Mouse (Mus musculus) erythroid progenitor cell, adult 5-6 weeks (primary cell): ENCODE measurements around the gene Kcnj11. TPM values are rescaled to one million over a fixed set of nuclear protein-coding genes. Genes with fewer than 3 reads are reported as not detected.

Experiments used
- ATAC-seq: replicated peaks from 2 replicates; pipeline ENCODE4 v1.8.0; 2016; ENCODE audit warnings: moderate number of reproducible peaks, mild to moderate bottlenecking, moderate TSS enrichment, inconsistent platforms; ENCODE audit not compliant: poor library complexity, low FRiP score, severe bottlenecking
- total RNA-seq, 2 experiments: library from RNA; stranded (forward) in 1 of 2; stranded (reverse) in 1 of 2; fragments of 150-400 nt in 1 of 2; fragments of 186-747, 209-891 nt in 1 of 2; gene quantifications; 2 replicates each; pipeline versions ENCODE4 v1.2.3 to v1.2.4; 2015 to 2017; ENCODE audit warnings: low replicate concordance in 2 of 2

Kcnj11 gene
- total RNA-seq, 2 experiments from 2014 or later: not detected

GRCm38 (mm10) chr7:46058882-46059281, 41.7 kb downstream of the Kcnj11 start:
- no peak for ATAC-seq

- no peak for ATAC-seq
Observed at GRCm38 (mm10) chr7:46053566-46053965, 47.0 kb downstream of the Kcnj11 start.

DNA sequence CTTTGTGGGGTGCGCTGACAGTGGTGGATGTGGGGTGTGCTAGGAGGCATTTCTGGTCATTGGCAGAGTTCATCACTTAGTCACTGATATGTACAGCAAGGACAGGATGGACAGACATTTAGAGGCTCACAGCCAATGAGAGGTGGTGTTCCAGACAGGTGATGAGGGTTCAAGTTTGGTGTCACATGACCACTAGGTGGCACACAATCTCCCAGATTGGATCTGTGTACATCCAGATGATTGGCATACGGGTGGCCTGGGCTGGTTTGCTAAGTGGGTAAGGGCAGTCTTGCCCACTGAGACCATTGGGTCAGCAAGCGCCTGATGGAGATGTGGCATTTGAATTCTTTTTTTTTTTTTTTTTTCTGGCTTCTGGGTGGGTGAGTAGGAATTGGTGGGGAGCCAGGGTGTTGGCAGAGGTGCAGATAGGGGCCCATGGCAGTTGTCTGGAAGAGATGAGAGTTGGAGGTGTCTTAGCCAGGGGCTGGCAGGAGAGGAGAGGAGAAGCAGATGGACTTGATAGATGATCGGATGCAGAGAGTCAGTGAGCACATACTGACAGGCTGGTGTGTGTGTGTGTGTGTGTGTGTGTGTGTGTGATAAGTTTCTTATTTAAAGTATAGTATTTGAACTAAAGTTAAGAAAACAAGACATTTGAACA, 48.3 kb downstream of the Kcnj11 start:
- ATAC-seq: 0 out of 2 replicates have a peak, but pooled peaks have one; percentile 41

- no peak for ATAC-seq
Observed at GRCm38 (mm10) chr7:46049981-46050380, 50.6 kb downstream of the Kcnj11 start.

DNA sequence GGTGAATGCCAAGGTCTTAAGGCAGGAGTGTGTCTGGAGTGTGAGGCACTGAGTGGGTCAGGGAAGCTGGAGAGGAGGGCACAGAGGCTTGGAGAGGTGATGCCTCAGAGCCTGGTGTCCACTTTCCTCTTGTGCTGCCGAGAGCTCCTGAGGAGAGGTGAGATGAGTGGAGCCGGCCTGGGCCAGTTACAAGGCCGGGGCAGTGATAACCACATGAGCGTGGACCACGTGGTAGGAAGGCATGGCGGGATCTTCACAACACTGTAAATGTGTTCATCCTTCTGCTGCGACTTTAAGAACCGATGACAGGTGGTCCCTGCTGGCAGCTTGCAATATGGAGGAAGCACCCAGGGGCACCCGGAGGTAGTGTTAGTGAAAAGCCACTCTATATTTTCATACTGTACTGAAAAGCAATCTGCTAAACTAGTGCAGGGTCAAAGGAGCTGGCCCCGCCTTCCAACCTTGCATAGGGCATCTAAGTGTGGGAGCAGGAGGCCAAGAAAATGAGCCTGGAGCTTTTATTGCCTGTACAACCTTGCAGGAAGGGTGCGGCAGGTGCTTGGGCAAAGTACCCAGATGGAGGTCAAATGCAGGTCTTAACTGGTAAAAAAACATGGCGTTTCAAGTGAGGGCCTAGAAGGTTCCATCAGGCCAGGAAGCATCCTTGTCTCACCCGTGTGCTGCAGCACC, 52.5 kb downstream of the Kcnj11 start:
- no peak for ATAC-seq

GRCm38 (mm10) chr7:46045882-46046281, 54.7 kb downstream of the Kcnj11 start:
- no peak for ATAC-seq

- no peak for ATAC-seq
Observed at GRCm38 (mm10) chr7:46044106-46044505, 56.5 kb downstream of the Kcnj11 start.

Other genes starting within 250 kb of the Kcnj11 start
- 55.9 and 91.4 TPM in 2 replicates for gene Kdelr1, start 228.0 kb downstream of the Kcnj11 start, total RNA-seq (2015; ENCODE audit: low replicate concordance)
- gene Kdelr1, start 228.0 kb downstream of the Kcnj11 start, total RNA-seq (2017; ENCODE audit: low replicate concordance): 31.2 and 39.1 TPM in 2 replicates
- gene Grin2d, start 222.4 kb downstream of the Kcnj11 start, total RNA-seq (2015; ENCODE audit: low replicate concordance): not detected in 2 replicates
- gene Grin2d, start 222.4 kb downstream of the Kcnj11 start, total RNA-seq (2017; ENCODE audit: low replicate concordance): not detected in 2 replicates
- not detected in 2 replicates for gene Syngr4, start 204.1 kb downstream of the Kcnj11 start, total RNA-seq (2015; ENCODE audit: low replicate concordance)
- 1.3 TPM in 1 of 2 replicates, not detected in the other for gene Syngr4, start 204.1 kb downstream of the Kcnj11 start, total RNA-seq (2017; ENCODE audit: low replicate concordance)
- gene Tmem143, start 203.8 kb downstream of the Kcnj11 start, total RNA-seq (2015; ENCODE audit: low replicate concordance): 0.84 and 1.1 TPM in 2 replicates
- 4.0 and 4.6 TPM in 2 replicates for gene Tmem143, start 203.8 kb downstream of the Kcnj11 start, total RNA-seq (2017; ENCODE audit: low replicate concordance)
- gene Emp3, start 179.4 kb downstream of the Kcnj11 start, total RNA-seq (2015; ENCODE audit: low replicate concordance): 75.5 and 85.4 TPM in 2 replicates
- gene Emp3, start 179.4 kb downstream of the Kcnj11 start, total RNA-seq (2017; ENCODE audit: low replicate concordance): 19.1 and 41.8 TPM in 2 replicates
- gene Ccdc114, start 176.7 kb downstream of the Kcnj11 start, total RNA-seq (2015; ENCODE audit: low replicate concordance): not detected in 2 replicates
- gene Ccdc114, start 176.7 kb downstream of the Kcnj11 start, total RNA-seq (2017; ENCODE audit: low replicate concordance): 2.6 TPM in 1 of 2 replicates, not detected in the other
- not detected in 2 replicates for gene Abcc6, start 70.5 kb downstream of the Kcnj11 start, total RNA-seq (2015; ENCODE audit: low replicate concordance)
- gene Abcc6, start 70.5 kb downstream of the Kcnj11 start, total RNA-seq (2017; ENCODE audit: low replicate concordance): not detected in 2 replicates
- 3.2 and 4.6 TPM in 2 replicates for gene Nomo1, start 67.1 kb downstream of the Kcnj11 start, total RNA-seq (2015; ENCODE audit: low replicate concordance)
- gene Nomo1, start 67.1 kb downstream of the Kcnj11 start, total RNA-seq (2017; ENCODE audit: low replicate concordance): 5.3 and 7.5 TPM in 2 replicates
- gene Abcc8, start 79.3 kb upstream of the Kcnj11 start, total RNA-seq (2015; ENCODE audit: low replicate concordance): not detected in 2 replicates
- gene Abcc8, start 79.3 kb upstream of the Kcnj11 start, total RNA-seq (2017; ENCODE audit: low replicate concordance): not detected in 2 replicates
- not detected in 2 replicates for gene Ush1c, start 137.7 kb upstream of the Kcnj11 start, total RNA-seq (2015; ENCODE audit: low replicate concordance)
- not detected in 2 replicates for gene Ush1c, start 137.7 kb upstream of the Kcnj11 start, total RNA-seq (2017; ENCODE audit: low replicate concordance)
- not detected in 2 replicates for gene Otog, start 140.2 kb upstream of the Kcnj11 start, total RNA-seq (2015; ENCODE audit: low replicate concordance)
- gene Otog, start 140.2 kb upstream of the Kcnj11 start, total RNA-seq (2017; ENCODE audit: low replicate concordance): not detected in 2 replicates